Mouse (Mus musculus) heart, adult 2 months (tissue): Measurements from ENCODE around the gene Pnpla5. TPM values are rescaled to one million over a fixed set of nuclear protein-coding genes. Genes with fewer than 3 reads are reported as not detected.

Source experiments
- DNase-seq, 2 experiments: peaks; one replicate each; pipeline ENCODE4 v3.0.0; 2021
- H3K27ac ChIP-seq: fragments of 200-600 bp; 2 replicates; pipeline ENCODE4 v1.8.1; 2022
- H3K27me3 ChIP-seq: fragments of 200-500 bp; 2 replicates; pipeline ENCODE4 v1.6.1; 2012; ENCODE audit warnings: mild to moderate bottlenecking, low read length, inconsistent platforms, mixed read lengths; ENCODE audit not compliant: control insufficient read depth, insufficient read depth
- H3K36me3 ChIP-seq: fragments of 200-500 bp; 2 replicates; pipeline ENCODE4 v1.6.1; 2012; ENCODE audit warnings: low read length, inconsistent platforms; ENCODE audit not compliant: control insufficient read depth, insufficient read depth
- H3K4me1 ChIP-seq: fragments of 200-500 bp; 2 replicates; pipeline ENCODE4 v1.6.1; 2011; ENCODE audit warnings: low read length; ENCODE audit not compliant: control insufficient read depth, insufficient read depth
- H3K4me3 ChIP-seq: fragments of 200-600 bp; 2 replicates; pipeline ENCODE4 v1.8.1; 2022
- H3K79me2 ChIP-seq: fragments of 200-500 bp; replicated peaks from 2 replicates; pipeline ENCODE4 v1.6.1; 2012; ENCODE audit warnings: mild to moderate bottlenecking, inconsistent platforms, low read length, moderate library complexity, mixed read lengths; ENCODE audit not compliant: control insufficient read depth, insufficient read depth
- H3K9ac ChIP-seq: fragments of 200-500 bp; 2 replicates; pipeline ENCODE4 v1.6.1; 2012; ENCODE audit warnings: low read depth, mild to moderate bottlenecking, control low read depth, inconsistent platforms, low read length, mixed read lengths
- CTCF ChIP-seq: fragments of 200-600 bp; IDR thresholded peaks from 2 replicates; pipeline ENCODE4 v1.8.1; 2022; ENCODE audit warnings: antibody characterized with exemption, mild to moderate bottlenecking, moderate library complexity
- EP300 ChIP-seq: fragments of 200-500 bp; IDR thresholded peaks from 2 replicates; pipeline ENCODE4 v1.6.1; 2011; ENCODE audit warnings: low read depth, low read length, control low read depth; ENCODE audit not compliant: insufficient read depth
- POLR2A ChIP-seq: fragments of 200-500 bp; IDR thresholded peaks from 2 replicates; pipeline ENCODE4 v1.6.1; 2011; ENCODE audit warnings: mild to moderate bottlenecking, low read depth, low read length, control low read depth; ENCODE audit not compliant: insufficient read depth
- WGBS: fragments of 180-500 bp; shearing (Covaris S2); methylation state at CpG from one replicate; pipeline ENCODE4 v1.1.7; 2018; 5-methylcytosine and 5-hydroxymethylcytosine counted together
- intact Hi-C: fragments of 180-260 bp; cut with DNase I; formaldehyde crosslinking; loops from one replicate; pipeline ENCODE4 v1.15.1; 2025
- polyA plus RNA-seq: library from polyadenylated mRNA; depleted of rRNA; stranded (reverse); fragments of >200 nt; gene quantifications from 2 replicates; pipeline ENCODE4 v1.2.3, GENCODE M21; 2012
- total RNA-seq, 2 experiments: library from RNA; stranded (reverse); gene quantifications; 2 replicates each; pipeline ENCODE4 v1.2.3; 2021

The Pnpla5 gene
- total and polyA plus RNA-seq, 3 experiments: not detected

- H3K4me3 ChIP-seq: no peak overlapping the region
- no peak overlapping the region for H3K9ac ChIP-seq
- no peaks in the 10 kb centered on the region for H3K36me3 ChIP-seq
- no peaks in the 10 kb centered on the region; the same call in 1 of the 2 replicates for H3K27me3 ChIP-seq
- no peak overlapping the region for H3K27ac ChIP-seq
- no peaks in the 10 kb centered on the region for H3K79me2 ChIP-seq
- DNase-seq: no peak
- intact Hi-C loops: no loop called here
- TF ChIP-seq EP300 (no peak), CTCF (no peak), POLR2A (no peak)
- no peaks in the 10 kb centered on the region for H3K4me1 ChIP-seq
- 77% methylated on average over 13 of the region's 13 CpGs for WGBS
These were observed 44.3 kb downstream of the Pnpla5 start for GRCm38 (mm10) chr15:84078667-84079066.

DNA sequence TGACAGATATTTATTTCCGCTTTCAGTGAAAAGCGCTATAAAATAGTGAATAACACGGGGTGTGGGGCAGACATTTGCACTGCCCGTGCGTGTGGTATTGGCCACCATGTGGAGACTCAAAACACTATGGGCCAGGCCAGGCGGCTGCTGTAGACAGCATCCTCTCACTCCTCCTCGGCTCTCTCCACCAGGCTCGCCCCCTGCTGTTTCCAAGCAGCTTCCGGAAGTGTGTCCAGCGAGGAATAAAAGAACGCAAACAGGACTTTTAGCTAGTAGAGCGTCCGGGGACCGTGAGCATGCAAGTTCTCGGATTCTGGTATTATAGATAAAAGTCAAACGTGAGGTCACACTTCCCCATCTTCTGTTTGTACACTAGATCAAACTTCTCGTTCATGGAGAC is 45.8 kb downstream of the Pnpla5 start:
- Histone ChIP-seq H3K79me2 (no peaks in the 10 kb centered on the region), H3K27ac (no peak overlapping the region), H3K9ac (no peak overlapping the region), H3K4me3 (no peak overlapping the region), H3K4me1 (no peaks in the 10 kb centered on the region), H3K36me3 (no peaks in the 10 kb centered on the region), H3K27me3 (no peaks in the 10 kb centered on the region; the same call in 1 of the 2 replicates)
- WGBS: 49% methylated on average over 17 of the region's 17 CpGs
- no peak for TF ChIP-seq EP300
- TF ChIP-seq POLR2A: no peak
- no peak for TF ChIP-seq CTCF
- DNase-seq: no peak
- intact Hi-C loops: no loop called here

GRCm38 (mm10) chr15:84074705-84075185 is 48.2 kb downstream of the Pnpla5 start:
- Histone ChIP-seq H3K4me3 (no peak overlapping the region), H3K27me3 (no peaks in the 10 kb centered on the region), H3K27ac (no peak overlapping the region), H3K4me1 (no peaks in the 10 kb centered on the region), H3K9ac (no peak overlapping the region), H3K79me2 (no peaks in the 10 kb centered on the region), H3K36me3 (no peaks in the 10 kb centered on the region)
- no peak for DNase-seq
- WGBS: 20% methylated on average over 17 of the region's 17 CpGs
- TF ChIP-seq CTCF (peak; percentile 15), POLR2A (no peak), EP300 (no peak)
- intact Hi-C loops: loop anchor here (1.0 to 2.0 kb wide), 3 partner anchors 94 to 557 kb away; no protein-coding TSS in a partner anchor

DNA sequence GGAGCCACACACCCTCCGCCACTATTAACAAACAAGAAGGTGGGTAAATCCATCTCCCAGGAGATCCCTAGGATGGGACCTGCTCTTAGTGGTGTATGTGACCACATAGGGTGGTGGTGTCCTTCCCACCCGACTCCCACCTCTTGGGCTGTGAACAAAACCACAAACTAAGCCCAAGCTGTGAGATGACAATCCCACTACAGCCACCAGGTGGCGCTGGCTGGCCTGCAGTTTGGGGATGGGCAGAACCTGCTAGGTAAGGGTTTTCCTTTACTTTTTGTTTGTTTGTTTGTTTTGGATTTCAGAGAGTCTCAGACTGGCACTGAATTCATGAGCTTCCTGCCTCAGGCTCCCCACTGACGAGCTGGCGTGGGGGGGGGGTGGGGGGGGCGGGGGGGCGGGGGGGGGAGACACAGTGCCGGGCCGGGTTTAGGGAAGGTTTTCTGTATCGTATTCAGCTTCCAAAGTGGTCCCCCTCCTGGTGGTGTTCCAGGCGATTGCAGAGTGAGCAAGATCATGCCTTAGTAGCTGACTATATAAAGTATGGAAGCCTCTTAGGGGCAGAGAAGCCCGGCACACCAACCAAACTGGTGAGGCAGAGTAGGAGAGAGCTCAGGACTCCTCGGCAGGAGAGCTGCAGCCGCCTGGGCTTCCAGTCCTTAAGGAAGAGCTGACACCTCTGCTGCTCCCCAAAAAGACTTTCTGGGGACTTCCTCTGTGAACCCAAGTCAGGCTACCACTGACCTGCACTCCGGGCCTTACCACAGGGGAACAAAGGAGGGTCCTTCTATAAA is 48.9 kb downstream of the Pnpla5 start:
- H3K36me3 ChIP-seq: no peaks in the 10 kb centered on the region
- 12% methylated on average over 15 of the region's 15 CpGs for WGBS

GRCm38 (mm10) chr15:84073058-84073457 is 49.9 kb downstream of the Pnpla5 start:
- DNase-seq: no peak
- H3K27ac ChIP-seq: no peak overlapping the region
- H3K4me3 ChIP-seq: no peak overlapping the region
- no peak overlapping the region for H3K9ac ChIP-seq
- no peaks in the 10 kb centered on the region for H3K36me3 ChIP-seq
- 25% methylated on average over 8 of the region's 8 CpGs for WGBS
- H3K79me2 ChIP-seq: no peaks in the 10 kb centered on the region
- H3K27me3 ChIP-seq: peaks cover 4% of the 10 kb centered on the region; the same call in 1 of the 2 replicates
- intact Hi-C loops: no loop called here
- H3K4me1 ChIP-seq: no peaks in the 10 kb centered on the region
- no peak for TF ChIP-seq CTCF
- TF ChIP-seq EP300: no peak
- TF ChIP-seq POLR2A: no peak

More for the DNA sequence above, 48.9 kb downstream of the Pnpla5 start:
- Histone ChIP-seq H3K79me2 (no peaks in the 10 kb centered on the region), H3K4me1 (no peaks in the 10 kb centered on the region), H3K27me3 (no peaks in the 10 kb centered on the region), H3K9ac (no peak overlapping the region), H3K27ac (no peak overlapping the region), H3K4me3 (no peak overlapping the region)
- TF ChIP-seq EP300 (no peak), CTCF (peak; percentile 86)
- intact Hi-C loops: loop anchor here (1.0 to 2.0 kb wide), 3 partner anchors 95 to 557 kb away; no protein-coding TSS in a partner anchor
- DNase-seq: peak; percentile 21 to 77

- Histone ChIP-seq H3K9ac (no peak overlapping the region), H3K79me2 (no peaks in the 10 kb centered on the region), H3K27me3 (peaks cover 4% of the 10 kb centered on the region; the same call in 1 of the 2 replicates), H3K4me1 (no peaks in the 10 kb centered on the region), H3K36me3 (no peaks in the 10 kb centered on the region), H3K4me3 (no peak overlapping the region), H3K27ac (no peak overlapping the region)
- DNase-seq: peak in 1 of 2 experiments; percentile 48
- WGBS: 29% methylated on average over 7 of the region's 7 CpGs
- TF ChIP-seq CTCF (peak; percentile 65), EP300 (no peak)
- intact Hi-C loops: no loop called here
These were observed 50.7 kb downstream of the Pnpla5 start for GRCm38 (mm10) chr15:84072226-84072625.
